Mouse (Mus musculus) hindbrain, embryonic 16.5 days (tissue): ENCODE measurements around the gene Calr4. TPM values are rescaled to one million over a fixed set of nuclear protein-coding genes. Genes with fewer than 3 reads are reported as not detected.
A peak's percentile ranks its signal among the peaks of the same experiment; 100 is the strongest.

Experiments used
- ATAC-seq: fragments of 200-750 bp; cut with Nextera tagmentation; 2 replicates; pipeline ENCODE4 v1.8.0; 2017; ENCODE audit warnings: moderate TSS enrichment, moderate library complexity
- H3K27ac ChIP-seq: fragments of 300-500 bp; sonication (generic); 2 replicates; pipeline ENCODE4 v1.5.1; 2014; ENCODE audit warnings: low read depth, mild to moderate bottlenecking, control low read depth, low read length, moderate library complexity
- H3K27me3 ChIP-seq: fragments of 300-500 bp; sonication (generic); replicated peaks from 2 replicates; pipeline ENCODE4 v1.6.1; 2014; ENCODE audit warnings: low read length; ENCODE audit not compliant: control insufficient read depth, insufficient read depth
- H3K36me3 ChIP-seq: fragments of 300-500 bp; sonication (generic); 2 replicates; pipeline ENCODE4 v1.6.1; 2014; ENCODE audit warnings: mild to moderate bottlenecking, low read length, moderate library complexity, mixed read lengths; ENCODE audit not compliant: control insufficient read depth, insufficient read depth
- H3K4me1 ChIP-seq: fragments of 300-500 bp; sonication (generic); 2 replicates; pipeline ENCODE4 v1.6.1; 2014; ENCODE audit warnings: low read depth, low read length; ENCODE audit not compliant: control insufficient read depth, insufficient read depth
- H3K4me2 ChIP-seq: fragments of 300-500 bp; sonication (generic); 2 replicates; pipeline ENCODE4 v1.6.1; 2014; ENCODE audit warnings: mild to moderate bottlenecking, low read length, control low read depth, moderate library complexity
- H3K4me3 ChIP-seq: fragments of 300-500 bp; sonication (generic); 2 replicates; pipeline ENCODE4 v1.5.1; 2014; ENCODE audit warnings: mild to moderate bottlenecking, low read length, control low read depth, moderate library complexity
- H3K9ac ChIP-seq: fragments of 300-500 bp; sonication (generic); 2 replicates; pipeline ENCODE4 v1.6.1; 2014; ENCODE audit warnings: low read depth, mild to moderate bottlenecking, control low read depth, low read length, moderate library complexity
- H3K9me3 ChIP-seq: fragments of 300-500 bp; sonication (generic); 2 replicates; pipeline ENCODE4 v1.6.1; 2014; ENCODE audit warnings: mild to moderate bottlenecking, low read length, moderate library complexity; ENCODE audit not compliant: control insufficient read depth
- WGBS: fragments of 180-500 bp; shearing (Covaris S2); extraction: QIAGEN DNeasy Blood & Tissue Kit; methylation state at CpG from one replicate; pipeline ENCODE4 v1.1.7; 2014; 5-methylcytosine and 5-hydroxymethylcytosine counted together
- polyA plus RNA-seq: library from polyadenylated mRNA; unstranded; fragments of >200 nt; fragmentation: Nextera tagmentation; extraction: Ambion mirVana; gene quantifications from 2 replicates; pipeline ENCODE4 v1.2.1, GENCODE M21; 2015

The Calr4 gene
- polyA plus RNA-seq, 1 experiment from 2014 or later, result 1.7 TPM

- H3K27me3 ChIP-seq, result no peaks in the 10 kb centered on the region
- H3K9ac ChIP-seq, result no peak overlapping the region
- no peak overlapping the region for H3K27ac ChIP-seq
- H3K4me2 ChIP-seq, result no peak overlapping the region
- H3K36me3 ChIP-seq, result no peaks in the 10 kb centered on the region
- 74% methylated on average over 1 of the region's 1 CpGs for WGBS
- no peak for ATAC-seq
- H3K4me3 ChIP-seq, result no peak overlapping the region
- H3K4me1 ChIP-seq, result peaks cover 8% of the 10 kb centered on the region
- H3K9me3 ChIP-seq, result no peaks in the 10 kb centered on the region
These were observed 29.9 kb upstream of the Calr4 start for GRCm38 (mm10) chr4:109204416-109204815.

- no peak for ATAC-seq
- H3K4me1 ChIP-seq, result no peaks in the 10 kb centered on the region
These were observed 26.8 kb upstream of the Calr4 start for GRCm38 (mm10) chr4:109207524-109207923.

GRCm38 (mm10) chr4:109210253-109210652, 24.0 kb upstream of the Calr4 start:
- Histone ChIP-seq H3K36me3 (no peaks in the 10 kb centered on the region), H3K4me1 (no peaks in the 10 kb centered on the region), H3K27ac (no peak overlapping the region), H3K4me3 (no peak overlapping the region), H3K4me2 (no peak overlapping the region), H3K27me3 (no peaks in the 10 kb centered on the region), H3K9ac (no peak overlapping the region), H3K9me3 (no peaks in the 10 kb centered on the region)
- no peak for ATAC-seq
- 71% methylated on average over 2 of the region's 2 CpGs for WGBS

More at GRCm38 (mm10) chr4:109207524-109207923, 26.8 kb upstream of the Calr4 start:
- no peak overlapping the region for H3K9ac ChIP-seq
- no peak overlapping the region for H3K27ac ChIP-seq
- H3K4me2 ChIP-seq, result no peak overlapping the region
- H3K27me3 ChIP-seq, result no peaks in the 10 kb centered on the region
- no peak overlapping the region for H3K4me3 ChIP-seq
- 74% methylated on average over 5 of the region's 5 CpGs for WGBS
- no peaks in the 10 kb centered on the region for H3K36me3 ChIP-seq
- no peaks in the 10 kb centered on the region for H3K9me3 ChIP-seq

DNA sequence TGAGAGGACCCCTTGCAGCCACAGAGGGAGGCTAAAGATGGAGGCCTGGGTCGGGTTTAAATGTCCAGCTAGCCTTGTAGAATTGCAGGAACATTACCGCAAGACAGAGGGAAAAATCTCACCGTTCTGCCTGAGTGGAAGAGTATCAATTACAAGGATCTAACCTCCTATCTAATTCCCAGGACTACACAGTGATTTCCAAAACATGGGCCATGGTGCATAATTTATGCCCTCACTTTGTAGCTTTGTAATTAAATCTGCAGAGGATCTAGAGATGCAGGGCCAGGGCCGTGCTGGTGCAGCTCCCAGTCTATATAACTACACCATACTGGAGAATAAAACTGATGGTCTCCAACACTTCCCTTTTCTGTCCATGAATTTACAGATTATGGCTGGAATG, 23.4 kb upstream of the Calr4 start:
- Histone ChIP-seq H3K9ac (no peak overlapping the region), H3K4me1 (no peaks in the 10 kb centered on the region), H3K4me3 (no peak overlapping the region), H3K27ac (no peak overlapping the region), H3K36me3 (no peaks in the 10 kb centered on the region), H3K9me3 (no peaks in the 10 kb centered on the region), H3K27me3 (no peaks in the 10 kb centered on the region), H3K4me2 (no peak overlapping the region)
- 63% methylated on average over 4 of the region's 4 CpGs for WGBS
- ATAC-seq, result no peak

- H3K4me1 ChIP-seq, result no peaks in the 10 kb centered on the region
- H3K36me3 ChIP-seq, result no peaks in the 10 kb centered on the region
- H3K27ac ChIP-seq, result no peak overlapping the region
- no peak for ATAC-seq
- H3K4me3 ChIP-seq, result no peak overlapping the region
- no peaks in the 10 kb centered on the region for H3K27me3 ChIP-seq
- H3K4me2 ChIP-seq, result no peak overlapping the region
- no peak overlapping the region for H3K9ac ChIP-seq
- 86% methylated on average over 3 of the region's 3 CpGs for WGBS
- H3K9me3 ChIP-seq, result no peaks in the 10 kb centered on the region
These were observed 20.3 kb upstream of the Calr4 start for GRCm38 (mm10) chr4:109213986-109214385.

GRCm38 (mm10) chr4:109218008-109218407, 16.3 kb upstream of the Calr4 start:
- no peaks in the 10 kb centered on the region for H3K27me3 ChIP-seq
- no peak overlapping the region for H3K9ac ChIP-seq
- WGBS, result 82% methylated on average over 7 of the region's 7 CpGs
- no peaks in the 10 kb centered on the region for H3K4me1 ChIP-seq
- no peak for ATAC-seq
- no peak overlapping the region for H3K27ac ChIP-seq
- H3K4me3 ChIP-seq, result no peak overlapping the region
- no peak overlapping the region for H3K4me2 ChIP-seq
- H3K36me3 ChIP-seq, result no peaks in the 10 kb centered on the region
- no peaks in the 10 kb centered on the region for H3K9me3 ChIP-seq

DNA sequence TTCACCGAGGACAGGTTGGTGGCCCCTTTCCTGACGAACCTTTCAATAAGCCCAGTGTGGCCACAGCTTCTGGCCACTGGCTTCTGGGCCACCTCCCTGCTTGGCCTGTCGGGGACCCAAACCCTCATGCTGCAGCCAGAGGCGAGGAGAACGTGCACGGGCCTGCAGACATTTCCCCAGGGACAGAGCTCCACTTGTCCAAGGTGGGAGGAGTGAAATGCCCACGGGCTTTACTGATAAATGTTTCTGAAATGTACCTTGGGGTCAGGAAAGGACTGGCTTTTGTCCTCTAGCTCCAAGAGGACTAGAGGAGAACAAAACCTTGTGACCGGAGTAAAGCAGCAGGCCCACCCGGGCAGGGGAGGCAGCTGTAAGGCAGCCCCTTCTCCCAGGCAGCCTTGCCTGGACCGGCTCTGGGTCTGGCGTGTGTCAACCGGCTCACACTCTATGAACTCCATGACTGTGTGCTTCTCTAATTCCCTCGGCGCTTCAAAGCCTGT, 13.8 kb upstream of the Calr4 start:
- 74% methylated on average over 14 of the region's 14 CpGs for WGBS
- ATAC-seq, result no peak
- H3K27me3 ChIP-seq, result no peaks in the 10 kb centered on the region
- H3K9me3 ChIP-seq, result no peaks in the 10 kb centered on the region
- H3K4me3 ChIP-seq, result no peak overlapping the region
- H3K4me1 ChIP-seq, result no peaks in the 10 kb centered on the region; the same call in 1 of the 2 replicates
- no peaks in the 10 kb centered on the region for H3K36me3 ChIP-seq
- H3K9ac ChIP-seq, result no peak overlapping the region
- H3K27ac ChIP-seq, result no peak overlapping the region
- H3K4me2 ChIP-seq, result no peak overlapping the region

- Histone ChIP-seq H3K27me3 (no peaks in the 10 kb centered on the region), H3K36me3 (no peaks in the 10 kb centered on the region), H3K4me2 (no peak overlapping the region), H3K27ac (no peak overlapping the region), H3K4me1 (no peaks in the 10 kb centered on the region; the same call in 1 of the 2 replicates), H3K4me3 (no peak overlapping the region), H3K9ac (no peak overlapping the region), H3K9me3 (no peaks in the 10 kb centered on the region)
- 80% methylated on average over 3 of the region's 3 CpGs for WGBS
- no peak for ATAC-seq
These were observed 12.3 kb upstream of the Calr4 start for GRCm38 (mm10) chr4:109222001-109222400.

- no peak overlapping the region for H3K4me2 ChIP-seq
- no peaks in the 10 kb centered on the region for H3K36me3 ChIP-seq
- 27% methylated on average over 13 of the region's 13 CpGs for WGBS
- H3K4me3 ChIP-seq, result no peak overlapping the region
- no peak overlapping the region for H3K9ac ChIP-seq
- peak overlapping the region; percentile 65 for H3K27ac ChIP-seq
- no peaks in the 10 kb centered on the region; the same call in 1 of the 2 replicates for H3K4me1 ChIP-seq
- no peaks in the 10 kb centered on the region for H3K27me3 ChIP-seq
- H3K9me3 ChIP-seq, result no peaks in the 10 kb centered on the region
- peak; percentile 97 for ATAC-seq
These were observed 9.3 kb upstream of the Calr4 start for GRCm38 (mm10) chr4:109224762-109225552.
